Mouse (Mus musculus): ENCODE measurements at regions not wholly inside any gene's neighbourhood (a gene's known extent, or its start where the extent isn't known, plus 50 kb on each side); places are given as distances from the start of the nearest gene placed in this dataset.

DNA sequence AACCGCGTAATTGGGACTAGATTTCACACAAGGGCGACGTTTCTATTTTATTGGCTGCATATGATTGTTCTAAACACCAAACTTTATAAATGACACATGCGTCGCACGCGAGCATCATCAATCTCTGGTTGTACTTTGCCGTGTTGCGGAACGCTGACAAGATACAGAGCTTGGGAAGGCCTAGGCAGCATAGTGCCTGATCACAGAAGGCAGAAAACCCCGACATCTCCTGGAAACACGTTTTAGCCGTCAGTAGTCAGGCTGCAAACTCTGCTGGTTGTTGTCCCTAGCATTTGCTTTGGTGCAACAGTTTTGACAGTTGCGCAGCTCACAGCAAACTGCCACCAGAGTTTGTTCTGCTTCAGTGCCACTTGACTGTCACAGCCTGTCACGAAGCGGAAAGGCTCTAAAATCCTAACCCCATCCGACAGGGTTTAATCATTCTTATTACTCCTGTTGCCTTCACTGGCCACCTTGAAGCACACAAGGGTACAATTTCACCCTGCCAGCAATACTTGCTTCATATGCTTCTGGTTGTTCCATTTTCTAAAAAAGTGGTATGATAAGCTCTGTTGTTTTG, 380.2 kb upstream of the Tenm3 start:
- no peak for TF ChIP-seq POLR2A (IDR thresholded peaks at IDR 0.05; ENCODE audit: low read depth, low read length)
- no peak for TF ChIP-seq CTCF (IDR thresholded peaks at IDR 0.05; ENCODE audit: borderline replicate concordance, insufficient read depth, low read length)
